Mouse (Mus musculus): ENCODE measurements at regions not wholly inside any gene's neighbourhood (a gene's known extent, or its start where the extent isn't known, plus 50 kb on each side); places are given as distances from the start of the nearest gene placed in this dataset.
"Not testable (repeated sequence)": the region's sequence is repeated elsewhere in the genome, so short reads cannot be mapped to it uniquely, and the experiment has no call there.

DNA sequence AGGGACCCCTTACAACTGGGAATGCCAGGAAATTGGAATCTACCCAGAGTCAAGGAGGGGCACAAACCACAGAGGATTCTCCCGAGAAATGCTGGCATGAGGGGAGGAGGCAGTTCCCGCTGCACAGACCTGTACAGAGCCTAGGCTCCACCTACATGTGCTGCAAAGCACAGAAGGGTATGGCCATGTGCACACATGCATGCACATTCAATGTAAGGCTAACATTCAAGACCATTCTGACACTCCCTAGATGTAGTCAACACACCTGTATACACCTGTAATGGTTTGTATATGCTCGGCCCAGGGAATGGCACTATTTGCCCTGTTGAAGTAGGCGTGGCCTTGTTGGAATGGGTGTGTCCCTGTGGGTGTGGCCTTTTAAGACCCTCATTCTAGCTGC is 238.0 kb downstream of the Prex1 start:
- no peak for DNase-seq

DNA sequence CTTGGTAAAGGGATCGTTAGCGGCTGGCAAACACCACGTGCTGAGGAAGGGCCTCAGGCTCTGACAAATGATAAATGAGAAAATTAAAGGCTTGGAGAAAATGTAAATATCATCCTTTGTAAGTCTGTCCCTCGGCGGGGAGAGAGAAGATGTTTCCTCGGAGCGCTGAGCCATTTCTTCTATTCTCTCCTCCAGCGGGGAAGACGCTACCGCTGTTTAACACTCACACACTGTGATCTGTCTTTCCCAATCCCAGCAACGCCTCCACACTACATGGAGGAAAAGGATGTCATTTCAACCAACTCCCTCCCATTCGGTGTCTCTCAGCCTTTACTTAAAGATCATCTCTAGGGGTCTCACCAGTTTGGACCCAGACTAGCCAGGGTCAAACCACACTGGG is 239.0 kb downstream of the Prex1 start:
- DNase-seq = no peak

DNA sequence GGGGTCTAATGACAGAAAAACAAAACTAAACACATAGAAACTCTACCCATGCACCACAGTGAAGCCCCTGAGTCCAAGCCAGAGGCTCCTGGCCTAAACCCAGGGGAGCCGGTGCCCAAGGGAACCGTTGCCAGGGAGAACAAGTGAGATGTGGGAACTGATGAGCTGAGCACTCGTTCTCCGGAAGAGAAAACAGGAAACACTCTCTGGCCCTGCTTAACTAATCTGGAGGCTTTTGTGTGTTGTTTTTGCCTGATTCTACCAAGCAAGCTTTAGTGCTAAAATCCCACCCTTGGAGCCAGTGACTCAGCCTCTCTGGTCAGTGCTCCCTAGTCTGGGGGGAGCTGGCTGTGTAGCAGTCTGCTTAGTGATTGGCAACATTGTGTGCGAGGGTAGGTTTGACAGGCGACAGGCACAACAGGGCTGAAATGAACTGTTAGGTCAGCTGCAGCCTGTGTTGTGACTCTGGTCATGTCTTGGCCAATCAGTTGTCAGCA is 242.3 kb downstream of the Prex1 start:
- no peak for DNase-seq

DNA sequence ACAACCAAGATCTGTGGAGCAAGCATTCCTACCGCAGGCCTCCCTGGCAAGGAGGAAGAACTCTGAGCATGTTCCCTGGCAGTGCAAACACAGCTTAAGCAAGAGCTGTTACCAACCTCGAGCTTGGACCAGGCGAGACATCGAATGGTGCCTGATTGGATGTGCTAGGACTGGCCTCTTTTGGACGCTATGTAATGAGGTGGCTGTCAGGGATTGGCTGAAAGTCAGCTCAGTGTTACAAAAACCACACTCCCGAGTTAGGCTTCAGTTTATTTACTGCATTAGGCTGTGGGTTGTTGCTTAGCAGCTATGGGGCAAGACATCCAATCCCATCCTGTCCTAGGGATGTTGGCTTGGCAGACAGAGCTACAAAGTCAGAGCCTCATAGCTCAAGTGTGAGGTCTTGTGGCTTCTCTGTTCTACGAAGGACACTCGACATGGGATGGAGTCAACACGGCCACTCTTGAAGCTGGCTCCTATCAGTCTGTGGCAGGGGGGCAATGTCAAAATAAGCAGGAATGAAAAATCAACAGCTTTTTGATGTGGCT is 244.5 kb downstream of the Prex1 start:
- DNase-seq = no peak

DNA sequence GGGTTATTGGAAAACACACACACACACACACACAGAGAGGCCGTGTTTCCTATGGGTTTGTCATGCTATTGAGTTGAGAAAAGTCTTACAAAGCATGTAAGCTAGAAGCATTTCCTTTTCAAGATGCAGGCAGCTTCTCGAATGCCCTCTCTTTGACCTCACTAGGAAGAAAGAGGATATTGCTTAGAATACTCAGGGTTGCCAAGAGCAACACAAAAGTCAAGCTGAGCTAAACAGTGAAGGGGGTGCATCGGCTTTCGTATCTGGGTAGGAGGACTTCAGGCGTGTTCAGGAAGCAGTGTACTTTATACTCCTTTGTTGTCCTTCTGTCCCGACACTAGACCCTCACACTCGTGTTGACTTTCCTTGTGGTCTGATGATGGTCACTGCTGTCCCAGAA is 246.5 kb downstream of the Prex1 start:
- DNase-seq = no peak

- DNase-seq = no peak
Observed at GRCm38 (mm10) chr2:166465531-166465930, 248.1 kb downstream of the Prex1 start.

- DNase-seq = no peak
Observed at GRCm38 (mm10) chr2:166463539-166463938, 250.1 kb downstream of the Prex1 start.

- DNase-seq = peak; percentile 24
Observed at GRCm38 (mm10) chr2:166461956-166462355, 251.7 kb downstream of the Prex1 start.

DNA sequence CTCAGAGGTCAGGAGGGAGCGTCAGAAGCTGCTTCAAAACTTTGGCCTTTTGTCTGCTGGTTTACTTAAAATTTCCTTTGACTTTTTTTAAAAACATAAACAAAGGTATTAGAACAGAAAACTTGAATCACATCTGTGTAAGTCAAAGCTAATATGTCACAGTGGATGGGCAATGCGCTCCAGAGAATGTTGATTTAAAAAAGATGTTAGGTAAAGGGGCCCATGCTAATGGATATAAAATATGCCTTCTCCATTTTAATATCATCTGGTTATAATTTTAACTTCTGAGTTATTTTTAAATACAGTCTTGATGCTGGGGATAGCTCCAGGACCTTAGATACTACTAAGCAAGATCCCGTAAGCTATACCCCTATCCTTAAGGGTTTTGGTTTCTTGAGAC is 252.5 kb downstream of the Prex1 start:
- DNase-seq = no peak

GRCm38 (mm10) chr2:166459955-166460354 is 253.7 kb downstream of the Prex1 start:
- no peak for DNase-seq

- DNase-seq = no peak
Observed at GRCm38 (mm10) chr2:166458953-166459352, 254.7 kb downstream of the Prex1 start.

DNA sequence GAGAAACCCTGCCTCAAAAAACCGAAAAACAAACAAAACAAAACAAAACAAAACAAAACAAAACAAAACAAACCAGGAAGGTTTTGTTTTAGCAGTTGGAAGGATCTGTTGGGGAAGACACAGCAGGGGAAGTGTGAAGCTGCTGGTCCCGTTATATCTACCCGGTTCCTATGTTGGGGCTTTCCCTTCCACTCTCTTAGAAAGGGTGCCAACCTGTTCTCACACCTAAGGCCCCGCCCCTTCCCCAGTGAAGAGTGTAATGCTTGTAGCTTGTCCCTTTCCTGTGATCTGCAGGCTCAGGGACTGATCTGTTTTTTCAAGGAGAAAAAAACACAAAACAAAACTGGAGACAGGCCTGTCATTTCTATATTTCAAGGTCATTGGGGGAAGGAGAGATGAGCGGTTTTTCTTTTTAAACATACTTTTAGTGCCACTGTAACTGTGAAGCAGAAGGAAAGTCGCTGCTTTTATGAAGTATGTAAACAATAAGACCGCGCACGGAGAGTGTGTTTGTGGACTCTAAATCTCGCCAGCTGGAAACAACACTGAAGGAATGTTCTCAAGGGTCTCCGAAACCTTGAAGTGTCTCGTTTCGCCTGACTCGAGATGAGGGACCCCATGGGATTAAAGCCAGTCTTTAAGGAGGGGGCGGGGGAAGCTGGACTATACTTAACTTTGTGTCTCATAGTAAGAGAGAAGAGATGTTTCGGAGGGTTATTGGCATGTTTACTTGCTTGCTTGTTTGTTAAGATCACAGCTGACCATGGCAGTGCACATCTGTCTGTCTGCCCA is 256.1 kb downstream of the Prex1 start:
- DNase-seq = no peak

DNA sequence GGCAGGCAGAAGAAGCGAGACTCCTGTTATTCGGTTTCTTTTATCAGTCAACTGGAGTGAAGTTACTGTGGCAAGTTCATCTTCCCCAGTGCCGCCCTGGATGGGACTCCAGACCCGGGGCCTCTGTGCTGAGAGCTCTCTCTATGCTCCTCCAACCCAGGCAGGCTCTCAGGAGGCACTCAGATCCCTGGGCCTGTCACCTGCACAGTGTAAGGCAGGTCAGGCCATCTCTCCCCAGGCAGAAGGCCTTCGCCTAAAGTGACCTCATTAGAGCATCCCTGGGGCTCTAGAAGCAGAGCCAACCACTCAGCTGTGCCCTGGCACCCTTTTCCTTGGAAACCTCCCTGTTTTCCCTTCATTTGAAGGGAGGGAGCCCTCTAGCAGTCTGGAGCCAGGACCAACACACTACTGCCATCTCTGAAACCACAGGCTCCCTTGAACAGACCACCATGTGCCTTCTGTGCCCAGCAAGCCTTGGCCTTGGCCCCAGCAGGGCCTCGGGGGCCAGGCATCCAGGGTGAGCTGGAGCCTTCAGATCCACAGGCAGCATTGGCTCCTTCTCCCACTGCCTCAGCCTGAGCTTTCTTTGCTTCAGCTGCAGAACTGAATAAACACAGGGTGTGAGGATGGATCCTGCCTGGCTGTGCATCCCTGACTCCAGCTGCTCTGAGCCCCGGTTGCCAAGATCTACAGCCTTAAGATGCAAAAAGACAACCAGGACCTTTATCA is 259.3 kb downstream of the Prex1 start:
- DNase-seq = not testable (repeated sequence)

DNA sequence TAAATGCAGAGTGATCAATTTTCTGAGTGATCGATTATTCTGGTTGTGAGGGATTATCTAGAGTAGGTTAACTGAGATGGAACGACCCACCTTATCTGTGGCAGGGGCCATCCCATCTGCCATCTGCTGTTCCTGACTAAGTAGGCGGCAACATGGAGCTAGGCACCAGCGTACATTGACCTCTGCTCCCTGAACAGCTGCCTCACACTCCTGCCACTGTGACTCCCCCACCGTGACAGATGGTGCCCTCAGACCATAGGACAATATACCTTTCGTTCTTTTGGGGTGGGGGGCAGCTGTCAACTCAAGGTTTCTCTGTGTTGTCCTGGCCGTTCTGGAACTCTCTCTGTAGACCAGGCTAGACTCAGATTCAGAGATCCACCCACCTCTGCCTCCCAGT is 262.7 kb downstream of the Prex1 start:
- DNase-seq = no peak

GRCm38 (mm10) chr2:166450380-166450779 is 263.3 kb downstream of the Prex1 start:
- DNase-seq = no peak

DNA sequence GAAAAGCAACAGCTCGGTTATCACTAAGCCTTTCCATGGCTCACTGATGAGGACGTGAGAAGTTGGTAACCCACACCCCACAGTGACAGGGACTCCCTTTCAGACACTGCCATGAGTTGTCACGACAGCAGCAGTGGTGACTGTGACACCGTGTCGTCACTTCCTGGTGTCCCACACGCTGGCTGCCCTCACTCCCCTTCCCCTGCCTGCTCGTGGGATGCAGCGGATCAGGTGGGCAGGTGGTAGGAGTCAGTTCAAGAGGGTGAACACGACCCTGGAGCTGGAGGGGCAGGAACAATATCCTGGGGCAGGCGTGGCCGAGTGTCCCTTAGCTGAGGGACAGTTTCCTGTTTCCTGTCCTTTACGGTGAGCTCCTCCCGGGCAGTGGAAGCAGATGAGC is 264.9 kb downstream of the Prex1 start:
- DNase-seq = no peak

DNA sequence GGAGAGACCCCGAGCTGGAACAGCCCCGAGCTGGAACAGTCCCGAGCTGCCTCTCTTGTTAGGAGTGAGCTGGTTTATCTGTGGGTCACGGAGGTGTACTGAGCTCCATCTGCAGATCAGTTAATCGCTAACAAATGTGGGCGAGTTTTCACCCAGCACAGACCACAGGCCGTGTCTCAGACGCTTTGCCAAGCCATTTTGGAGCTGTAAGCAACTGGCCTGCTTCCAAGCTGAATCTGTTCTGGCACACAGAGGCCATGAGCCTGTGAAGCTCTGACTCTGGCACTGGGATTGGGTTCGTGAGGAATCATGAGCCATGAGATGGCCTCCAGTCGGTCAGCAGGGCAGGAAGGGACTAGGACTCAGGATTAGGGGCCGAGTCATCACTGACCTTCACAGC is 265.5 kb downstream of the Prex1 start:
- DNase-seq = peak; percentile 69

DNA sequence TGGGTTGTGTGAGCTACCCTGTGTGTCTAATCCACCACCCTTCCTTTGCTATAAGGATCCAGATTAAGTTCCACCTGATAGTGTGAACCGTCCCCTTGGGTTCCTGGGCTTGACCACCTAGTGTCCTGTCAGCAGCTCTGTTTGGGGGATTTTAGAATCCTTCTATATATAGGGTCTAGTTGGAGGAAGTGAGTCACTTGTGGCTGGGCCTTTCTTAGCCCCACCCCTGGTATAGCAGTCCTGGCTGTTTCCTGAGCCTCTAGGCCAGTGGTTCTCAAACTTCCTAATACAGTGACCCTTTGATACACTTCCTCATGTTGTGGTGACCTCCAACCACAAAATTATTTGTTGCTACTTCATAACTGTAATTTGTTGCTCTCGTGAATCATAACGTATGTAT is 267.1 kb downstream of the Prex1 start:
- DNase-seq = no peak

DNA sequence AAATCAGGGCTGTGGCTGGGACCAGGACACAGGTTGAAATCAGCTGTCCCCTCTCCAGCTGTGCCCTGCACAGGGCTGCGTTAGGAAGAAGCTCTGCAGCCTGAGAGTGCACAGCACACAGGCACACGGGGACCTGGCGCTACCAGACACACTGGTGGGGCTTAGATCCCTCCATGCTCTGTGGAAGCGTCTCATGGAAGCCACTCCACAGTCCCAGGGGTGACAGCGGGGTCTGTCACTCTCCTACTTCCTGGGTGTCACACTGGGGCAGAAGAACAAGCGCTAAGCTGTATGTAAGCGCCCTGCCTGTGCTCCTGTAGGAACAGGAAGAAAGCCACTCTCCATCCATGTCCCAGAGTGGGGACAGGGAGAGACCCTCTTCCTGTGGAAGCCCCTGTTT is 267.8 kb downstream of the Prex1 start:
- DNase-seq = not testable (repeated sequence)

DNA sequence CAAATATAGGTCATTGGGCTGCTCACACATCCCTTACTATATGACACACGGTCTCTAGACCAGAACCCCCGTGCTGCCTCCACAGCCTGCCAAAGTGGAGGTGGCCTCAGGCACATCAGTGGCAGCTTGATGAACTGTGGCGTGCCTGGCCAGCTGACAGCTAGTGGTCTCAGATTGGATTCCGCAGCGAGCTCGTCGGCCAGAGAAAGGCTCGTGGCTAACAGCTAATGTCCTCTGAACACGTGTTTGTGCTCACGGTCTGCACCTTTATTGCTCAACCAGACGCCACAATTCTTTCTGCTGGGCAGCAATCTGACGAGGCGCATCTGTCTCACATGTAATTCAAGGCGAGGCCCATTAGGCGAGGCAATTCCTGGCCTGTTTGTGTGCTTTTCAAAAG is 270.6 kb downstream of the Prex1 start:
- DNase-seq = no peak

GRCm38 (mm10) chr2:166439847-166440775 is 273.5 kb downstream of the Prex1 start:
- no peak for DNase-seq

DNA sequence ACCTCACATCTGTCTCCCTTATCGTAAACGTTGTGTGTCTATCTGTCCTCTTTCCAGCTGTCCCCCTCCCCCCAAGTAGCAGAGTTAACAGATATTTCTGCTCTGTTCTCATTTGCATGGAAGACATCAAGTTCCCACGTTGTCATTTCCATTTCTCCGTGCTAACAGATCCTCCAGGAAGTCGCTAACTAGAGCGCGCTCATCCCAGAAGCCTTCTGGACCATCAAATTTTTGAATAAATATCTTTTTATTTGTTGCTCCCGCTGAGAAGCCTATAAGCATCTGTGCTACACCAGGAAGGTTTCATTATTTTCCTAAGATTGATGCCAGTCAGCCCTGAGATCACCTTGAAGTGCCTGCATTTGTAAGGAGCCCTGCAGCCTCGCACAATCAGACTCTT is 275.4 kb downstream of the Prex1 start:
- no peak for DNase-seq

All from adrenal gland, postnatal 25 days (tissue).